Mouse (Mus musculus) lung, embryonic 14.5 days (tissue): Measurements from ENCODE around the gene Cggbp1. TPM values are rescaled to one million over a fixed set of nuclear protein-coding genes. Genes with fewer than 3 reads are reported as not detected.

Source experiments
- ATAC-seq: fragments of 200-750 bp; cut with Nextera tagmentation; 2 replicates; pipeline ENCODE4 v1.8.0; 2017; ENCODE audit warnings: mild to moderate bottlenecking, moderate TSS enrichment, moderate library complexity; ENCODE audit not compliant: insufficient read depth
- DNase-seq: peaks from one replicate; pipeline ENCODE4 v3.0.0-alpha.2; 2015
- H3K27ac ChIP-seq: fragments of 300-500 bp; sonication (generic); 2 replicates; pipeline ENCODE4 v1.5.1; 2014; ENCODE audit warnings: low read depth, mild to moderate bottlenecking, moderate library complexity
- H3K27me3 ChIP-seq: fragments of 300-500 bp; sonication (generic); 2 replicates; pipeline ENCODE4 v1.6.1; 2014; ENCODE audit warnings: low read length, control low read depth; ENCODE audit not compliant: insufficient read depth
- H3K36me3 ChIP-seq: fragments of 300-500 bp; sonication (generic); 2 replicates; pipeline ENCODE4 v1.6.1; 2014; ENCODE audit warnings: control low read depth; ENCODE audit not compliant: insufficient read depth
- H3K4me1 ChIP-seq: fragments of 300-500 bp; sonication (generic); 2 replicates; pipeline ENCODE4 v1.6.1; 2014; ENCODE audit warnings: antibody characterized with exemption, control low read depth; ENCODE audit not compliant: insufficient read depth
- H3K4me2 ChIP-seq: fragments of 300-500 bp; sonication (generic); 2 replicates; pipeline ENCODE4 v1.6.1; 2014; ENCODE audit warnings: mild to moderate bottlenecking
- H3K4me3 ChIP-seq: fragments of 300-500 bp; sonication (generic); 2 replicates; pipeline ENCODE4 v1.5.1; 2014; ENCODE audit warnings: low read depth, low read length
- H3K9ac ChIP-seq: fragments of 300-500 bp; sonication (generic); 2 replicates; pipeline ENCODE4 v1.6.1; 2014
- H3K9me3 ChIP-seq: fragments of 300-500 bp; sonication (generic); 2 replicates; pipeline ENCODE4 v1.6.1; 2016; ENCODE audit warnings: low read depth, low read length, control low read depth
- CTCF ChIP-seq: IDR thresholded peaks from 2 replicates; pipeline ENCODE4 v1.5.1; 2016; ENCODE audit warnings: antibody characterized with exemption, low read depth
- WGBS: fragments of 180-500 bp; shearing (Covaris S2); extraction: QIAGEN DNeasy Blood & Tissue Kit; methylation state at CpG from one replicate; pipeline ENCODE4 v1.1.7; 2014; 5-methylcytosine and 5-hydroxymethylcytosine counted together
- polyA plus RNA-seq: library from polyadenylated mRNA; unstranded; fragments of >200 nt; fragmentation: Nextera tagmentation; extraction: Ambion mirVana; gene quantifications from 2 replicates; pipeline ENCODE4 v1.2.1, GENCODE M21; 2014

Gene Cggbp1
- polyA plus RNA-seq, 1 experiment from 2014 or later = 114 TPM

- Histone ChIP-seq H3K4me3 (no peak overlapping the region), H3K27me3 (no peaks in the 10 kb centered on the region), H3K9me3 (no peaks in the 10 kb centered on the region), H3K4me1 (0 out of 2 replicates have a peak, but pooled peaks cover 3% of the 10 kb centered on the region), H3K9ac (no peak overlapping the region), H3K36me3 (no peaks in the 10 kb centered on the region), H3K27ac (no peak overlapping the region), H3K4me2 (no peak overlapping the region)
- WGBS = 76% methylated on average over 3 of the region's 3 CpGs
- no peak for ATAC-seq
- no peak for DNase-seq
- no peak for TF ChIP-seq CTCF
These were observed 29.2 kb downstream of the Cggbp1 start for GRCm38 (mm10) chr16:64880986-64881385.

DNA sequence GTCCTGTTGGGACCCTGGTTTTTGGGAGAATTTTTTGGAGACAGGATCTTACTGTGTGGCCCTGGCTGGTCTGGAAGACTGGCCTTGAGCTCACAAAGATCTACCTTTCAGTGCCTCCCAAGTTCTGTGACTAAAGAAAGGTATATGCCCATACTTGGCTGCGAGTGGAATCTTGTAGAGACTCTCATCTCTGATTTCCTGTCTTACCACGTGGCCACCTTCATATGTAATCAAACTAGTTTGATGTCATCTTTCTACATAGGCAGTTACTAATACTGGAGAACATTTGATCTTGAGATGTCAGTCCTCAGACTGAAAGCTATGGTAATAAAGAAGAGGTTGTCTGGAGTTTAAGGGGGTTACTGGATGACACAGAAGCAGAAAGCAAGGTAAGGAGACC lies 29.6 kb downstream of the Cggbp1 start:
- H3K4me1 ChIP-seq = 0 out of 2 replicates have a peak, but pooled peaks cover 3% of the 10 kb centered on the region
- no peaks in the 10 kb centered on the region for H3K36me3 ChIP-seq
- no peak overlapping the region for H3K4me3 ChIP-seq
- H3K9me3 ChIP-seq = no peaks in the 10 kb centered on the region
- H3K4me2 ChIP-seq = no peak overlapping the region
- no peak for DNase-seq
- WGBS = 67% methylated on average over 2 of the region's 2 CpGs
- no peaks in the 10 kb centered on the region for H3K27me3 ChIP-seq
- H3K27ac ChIP-seq = no peak overlapping the region
- TF ChIP-seq CTCF = no peak
- no peak for ATAC-seq
- no peak overlapping the region for H3K9ac ChIP-seq

GRCm38 (mm10) chr16:64883896-64884295 lies 32.1 kb downstream of the Cggbp1 start:
- Histone ChIP-seq H3K27ac (no peak overlapping the region; the same call in 1 of the 2 replicates), H3K4me1 (0 out of 2 replicates have a peak, but pooled peaks cover 3% of the 10 kb centered on the region), H3K9ac (no peak overlapping the region), H3K4me3 (no peak overlapping the region), H3K4me2 (0 out of 2 replicates have a peak overlapping the region, but pooled peaks have one; percentile 10), H3K27me3 (no peaks in the 10 kb centered on the region), H3K9me3 (peaks cover 1% of the 10 kb centered on the region; the same call in 1 of the 2 replicates), H3K36me3 (no peaks in the 10 kb centered on the region)
- no peak for TF ChIP-seq CTCF
- DNase-seq = no peak
- WGBS = 39% methylated on average over 5 of the region's 5 CpGs
- 0 out of 2 replicates have a peak, but pooled peaks have one; percentile 49 for ATAC-seq

DNA sequence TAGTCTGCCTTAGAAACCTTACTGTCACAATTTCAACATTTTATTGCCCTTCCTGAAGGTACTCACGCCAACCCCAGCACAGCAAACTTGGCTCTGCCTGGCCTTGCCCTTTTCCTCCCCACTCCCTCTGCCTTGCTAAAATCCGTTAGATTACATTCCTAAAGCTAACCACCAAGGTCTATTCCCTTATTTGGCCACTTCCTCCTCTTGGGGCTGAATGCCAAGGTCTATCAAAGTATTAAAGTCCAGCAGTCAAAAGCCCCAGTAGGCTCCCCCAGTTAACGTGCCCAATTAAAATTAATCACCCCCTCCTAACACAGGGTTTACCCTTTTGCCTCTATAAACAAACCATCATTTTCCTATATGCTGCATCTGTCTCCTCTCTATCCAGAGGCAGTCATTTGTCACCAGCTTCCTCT lies 32.6 kb downstream of the Cggbp1 start:
- H3K9ac ChIP-seq = no peak overlapping the region
- no peak overlapping the region for H3K4me3 ChIP-seq
- no peaks in the 10 kb centered on the region for H3K36me3 ChIP-seq
- TF ChIP-seq CTCF = no peak
- DNase-seq = peak; percentile 69
- peak; percentile 65; the same call in 1 of the 2 replicates for ATAC-seq
- H3K4me1 ChIP-seq = 0 out of 2 replicates have a peak, but pooled peaks cover 3% of the 10 kb centered on the region
- no peaks in the 10 kb centered on the region for H3K27me3 ChIP-seq
- peaks cover 4% of the 10 kb centered on the region; the same call in 1 of the 2 replicates for H3K9me3 ChIP-seq
- WGBS = 7% methylated on average over 3 of the region's 3 CpGs
- 0 out of 2 replicates have a peak overlapping the region, but pooled peaks have one; percentile 10 for H3K4me2 ChIP-seq
- no peak overlapping the region; the same call in 1 of the 2 replicates for H3K27ac ChIP-seq

DNA sequence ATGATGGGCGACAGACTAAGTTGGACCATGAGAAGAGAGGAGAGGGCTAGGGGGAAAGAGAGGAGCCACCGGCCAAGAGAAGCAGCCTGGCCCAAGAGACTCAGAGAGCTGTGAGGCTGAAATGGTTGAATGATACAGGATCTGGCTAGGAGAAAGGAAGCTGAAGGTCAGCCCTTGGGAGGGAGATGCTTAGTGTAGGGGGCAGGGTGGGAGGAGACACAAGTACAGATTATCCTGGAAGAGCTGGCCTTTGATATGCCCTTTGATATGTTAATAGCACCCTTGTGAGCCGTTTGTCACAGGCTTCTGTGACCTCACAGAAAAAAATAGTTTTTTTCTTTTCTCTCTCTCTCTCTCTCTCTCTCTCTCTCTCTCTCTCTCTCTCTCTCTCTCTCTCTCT lies 33.3 kb downstream of the Cggbp1 start:
- no peaks in the 10 kb centered on the region for H3K36me3 ChIP-seq
- WGBS = 22% methylated on average over 3 of the region's 3 CpGs
- H3K27me3 ChIP-seq = no peaks in the 10 kb centered on the region
- H3K27ac ChIP-seq = no peak overlapping the region
- DNase-seq (no peak), ATAC-seq (no peak)
- H3K4me1 ChIP-seq = 0 out of 2 replicates have a peak, but pooled peaks cover 3% of the 10 kb centered on the region
- H3K4me3 ChIP-seq = no peak overlapping the region
- TF ChIP-seq CTCF = no peak
- H3K9ac ChIP-seq = no peak overlapping the region
- no peak overlapping the region for H3K4me2 ChIP-seq
- peaks cover 4% of the 10 kb centered on the region; the same call in 1 of the 2 replicates for H3K9me3 ChIP-seq

DNA sequence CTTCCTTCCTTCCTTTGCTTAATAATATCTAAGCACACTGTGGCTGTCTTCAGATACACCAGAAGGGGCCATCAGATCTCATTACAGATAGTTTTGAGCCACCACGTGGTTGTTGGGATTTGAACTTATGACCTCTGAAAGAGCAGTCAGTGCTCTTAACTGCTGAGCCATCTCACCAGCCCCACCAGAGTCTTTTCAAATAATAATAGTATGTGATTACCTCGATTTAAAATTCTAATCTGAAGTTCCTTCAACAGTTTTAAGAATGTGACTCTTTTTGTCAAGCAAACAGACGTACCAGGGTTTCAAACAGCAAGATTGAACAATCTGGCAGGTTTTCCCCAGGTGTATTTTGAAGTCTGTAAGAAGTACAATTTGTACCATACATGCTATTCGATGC lies 33.8 kb downstream of the Cggbp1 start:
- Histone ChIP-seq H3K4me2 (no peak overlapping the region), H3K36me3 (no peaks in the 10 kb centered on the region), H3K27me3 (no peaks in the 10 kb centered on the region), H3K4me3 (no peak overlapping the region), H3K27ac (no peak overlapping the region), H3K9ac (no peak overlapping the region), H3K9me3 (peaks cover 4% of the 10 kb centered on the region; the same call in 1 of the 2 replicates), H3K4me1 (0 out of 2 replicates have a peak, but pooled peaks cover 3% of the 10 kb centered on the region)
- WGBS = 46% methylated on average over 4 of the region's 4 CpGs
- DNase-seq (no peak), ATAC-seq (no peak)
- no peak for TF ChIP-seq CTCF

DNA sequence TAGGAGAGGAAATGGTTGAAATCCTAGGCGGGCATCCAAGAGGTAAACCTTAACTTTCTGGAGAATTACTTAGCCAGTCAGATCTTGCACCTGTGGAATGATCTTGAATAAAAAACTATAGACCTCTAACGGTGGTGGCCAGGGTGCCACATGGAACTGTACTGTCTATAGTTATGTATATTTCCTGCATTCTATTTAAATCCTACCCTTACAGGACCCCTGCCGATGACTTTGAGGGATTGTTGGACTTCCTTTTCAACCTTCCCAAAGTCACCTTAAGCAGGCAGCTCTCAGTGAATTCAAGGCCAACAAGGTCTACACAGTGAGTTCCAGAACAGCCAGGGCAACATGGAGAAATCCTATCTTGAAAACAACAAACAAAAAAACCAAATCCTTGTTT lies 37.7 kb downstream of the Cggbp1 start:
- Histone ChIP-seq H3K9ac (no peak overlapping the region), H3K27ac (no peak overlapping the region), H3K4me3 (no peak overlapping the region), H3K4me2 (no peak overlapping the region), H3K27me3 (no peaks in the 10 kb centered on the region), H3K36me3 (no peaks in the 10 kb centered on the region), H3K4me1 (0 out of 2 replicates have a peak, but pooled peaks cover under 1% of the 10 kb centered on the region), H3K9me3 (peaks cover 4% of the 10 kb centered on the region; the same call in 1 of the 2 replicates)
- WGBS = 87% methylated on average over 3 of the region's 3 CpGs
- ATAC-seq (no peak), DNase-seq (no peak)
- no peak for TF ChIP-seq CTCF
